Comparison of ENCODE assay signal across 24 mouse cellular contexts in genomic region chr6:135240361-135240760, GRCm38 (mm10). TPM values are rescaled to one million over a fixed set of nuclear protein-coding genes. Genes with fewer than 3 reads are reported as not detected.
DNase-seq lines count a peak whose midpoint lies in the region; ATAC-seq and TF ChIP-seq lines count a peak whose summit lies in the region.
"Had no signal": no experiment of that assay in that cellular context is flagged by ENCODE, and none has a peak within 500 bp of the region (broad histone marks: within the 10 kb centered on the region; RNA-seq: fewer than 3 reads in every experiment).

No protein-coding gene starts in this region.

- WGBS in midbrain, embryonic 11.5 days: 91% methylated on average over 8 of the region's 8 CpGs
- 98% methylated on average over 8 of the region's 8 CpGs for WGBS in midbrain, embryonic 14.5 days
- 67% methylated on average over 8 of the region's 8 CpGs for WGBS in liver, postnatal 0 days (ENCODE audit: insufficient replicate concordance)

- H3K4me2 ChIP-seq in midbrain, embryonic 11.5 days: no peak overlapping the region
- H3K4me2 ChIP-seq in midbrain, embryonic 14.5 days (ENCODE audit: low read length): no peak overlapping the region
- no peak overlapping the region for H3K4me2 ChIP-seq in liver, postnatal 0 days (ENCODE audit: low read depth, low read length)
- H3K4me2 ChIP-seq: hindbrain, embryonic 14.5 days had no signal

- TF ChIP-seq CTCF in liver, postnatal 0 days (IDR thresholded peaks at IDR 0.05; ENCODE audit: low read depth): no peak

- no peaks in the 10 kb centered on the region for H3K36me3 ChIP-seq in midbrain, embryonic 11.5 days (ENCODE audit: control insufficient read depth, insufficient read depth, low read length)
- H3K36me3 ChIP-seq in midbrain, embryonic 14.5 days (ENCODE audit: control insufficient read depth, insufficient read depth, low read length): peaks cover 10% of the 10 kb centered on the region
- peaks cover 4% of the 10 kb centered on the region; the same call in 1 of the 2 replicates for H3K36me3 ChIP-seq in liver, postnatal 0 days (replicated peaks; ENCODE audit: insufficient read depth, low read length)
- H3K36me3 ChIP-seq: forebrain, embryonic 10.5 days; heart, embryonic 15.5 days; hindbrain, embryonic 10.5 days had no signal

- no peaks in the 10 kb centered on the region for H3K9me3 ChIP-seq in midbrain, embryonic 11.5 days (ENCODE audit: control insufficient read depth, low read length)
- no peaks in the 10 kb centered on the region for H3K9me3 ChIP-seq in midbrain, embryonic 14.5 days (ENCODE audit: control insufficient read depth, low read length)
- no peaks in the 10 kb centered on the region for H3K9me3 ChIP-seq in liver, postnatal 0 days (ENCODE audit: low read length)
- H3K9me3 ChIP-seq: embryonic facial prominence, embryonic 10.5 days; forebrain, embryonic 10.5 days; heart, embryonic 15.5 days; hindbrain, embryonic 10.5 days had no signal

- H3K9ac ChIP-seq in midbrain, embryonic 11.5 days (ENCODE audit: low read length): no peak overlapping the region
- H3K9ac ChIP-seq in midbrain, embryonic 14.5 days (replicated peaks; ENCODE audit: low read length): no peak overlapping the region
- no peak overlapping the region for H3K9ac ChIP-seq in liver, postnatal 0 days (replicated peaks)
- H3K9ac ChIP-seq: heart, embryonic 15.5 days; hindbrain, embryonic 14.5 days had no signal

- no peak overlapping the region for H3K4me3 ChIP-seq in midbrain, embryonic 11.5 days (ENCODE audit: low read depth, low read length)
- no peak overlapping the region for H3K4me3 ChIP-seq in midbrain, embryonic 14.5 days (replicated peaks; ENCODE audit: low read depth, low read length)
- no peak overlapping the region for H3K4me3 ChIP-seq in liver, postnatal 0 days (ENCODE audit: low read depth, low read length)
- H3K4me3 ChIP-seq: embryonic facial prominence, embryonic 10.5 days; erythroblast, embryonic 14.5 days; forebrain, embryonic 10.5 days; gastrocnemius, adult 2 months; heart, embryonic 15.5 days; hindbrain, embryonic 10.5 days had no signal

- DNase-seq in midbrain, embryonic 11.5 days (ENCODE audit: low spot score, missing footprints): peak; percentile 17
- no peak for DNase-seq in midbrain, embryonic 14.5 days
- DNase-seq in liver, postnatal 0 days: no peak
- no peak for DNase-seq in adrenal gland, postnatal 10 days
- DNase-seq: adrenal gland, postnatal 25 days; cerebellum, adult 2 months; cerebellum, postnatal 36 days; gastrocnemius, adult 2 months; gastrocnemius, postnatal 25 days; heart, adult 11 months; heart, postnatal 14 days had no signal

- ATAC-seq in midbrain, embryonic 11.5 days (ENCODE audit: low FRiP score): no peak
- ATAC-seq in midbrain, embryonic 14.5 days (ENCODE audit: low FRiP score, low TSS enrichment): no peak
- peak; percentile 68 for ATAC-seq in granulocyte monocyte progenitor cell, adult 5-6 weeks (replicated peaks; ENCODE audit: poor library complexity, severe bottlenecking)
- peak; percentile 65 for ATAC-seq in megakaryocyte progenitor cell, adult 5-6 weeks (replicated peaks; ENCODE audit: poor library complexity)
- ATAC-seq in liver, postnatal 0 days: no peak
- ATAC-seq: activated CD4-positive, CD25-positive, alpha-beta regulatory T cell, adult 4 months; forebrain, embryonic 14.5 days; Patski had no signal

- TF ChIP-seq EP300 in liver, postnatal 0 days (IDR thresholded peaks at IDR 0.05; ENCODE audit: low read depth): no peak

- no peaks in the 10 kb centered on the region for H3K4me1 ChIP-seq in midbrain, embryonic 11.5 days (ENCODE audit: control insufficient read depth, insufficient read depth, low read length)
- H3K4me1 ChIP-seq in midbrain, embryonic 14.5 days (ENCODE audit: control insufficient read depth, insufficient read depth, low read length): peaks cover 2% of the 10 kb centered on the region; the same call in 1 of the 2 replicates
- H3K4me1 ChIP-seq in liver, postnatal 0 days (ENCODE audit: insufficient read depth): peaks cover 3% of the 10 kb centered on the region; the same call in 1 of the 2 replicates

- H3K27ac ChIP-seq in midbrain, embryonic 11.5 days (ENCODE audit: low read depth, low read length): no peak overlapping the region
- H3K27ac ChIP-seq in midbrain, embryonic 14.5 days (replicated peaks; ENCODE audit: low read depth, low read length): no peak overlapping the region
- no peak overlapping the region for H3K27ac ChIP-seq in liver, postnatal 0 days (ENCODE audit: low read depth)
- H3K27ac ChIP-seq: embryonic facial prominence, embryonic 10.5 days; forebrain, embryonic 10.5 days; gastrocnemius, adult 2 months; heart, embryonic 15.5 days; hindbrain, embryonic 10.5 days; hindbrain, embryonic 14.5 days had no signal

- no peaks in the 10 kb centered on the region for H3K27me3 ChIP-seq in midbrain, embryonic 11.5 days (ENCODE audit: control insufficient read depth, insufficient read depth, low read length)
- H3K27me3 ChIP-seq in midbrain, embryonic 14.5 days (ENCODE audit: control insufficient read depth, insufficient read depth, low read length): no peaks in the 10 kb centered on the region
- no peaks in the 10 kb centered on the region for H3K27me3 ChIP-seq in liver, postnatal 0 days (ENCODE audit: insufficient read depth, low read length)
- H3K27me3 ChIP-seq: CH12.LX; heart, embryonic 15.5 days; Patski had no signal

RNA-seq across cellular contexts. Expression of gene Gsg1, which starts 13.8 kb away (rescaled TPM):
- polyA plus RNA-seq in midbrain, embryonic 11.5 days (2014; fragmentation: Nextera tagmentation; extraction: Ambion mirVana): 0.16 and 0.48 TPM in 2 replicates
- polyA plus RNA-seq in midbrain, embryonic 14.5 days (2014; fragmentation: Nextera tagmentation; extraction: Ambion mirVana): 0.18 and 0.22 TPM in 2 replicates
- total RNA-seq in granulocyte monocyte progenitor cell, adult 5-6 weeks (2014; fragmentation: Nextera tagmentation): not detected in 2 replicates
- not detected in 2 replicates for total RNA-seq in granulocyte monocyte progenitor cell, adult 5-6 weeks (2017)
- total RNA-seq in megakaryocyte progenitor cell, adult 5-6 weeks (2015): not detected in 2 replicates
- total RNA-seq in megakaryocyte progenitor cell, adult 5-6 weeks (2017): not detected in 2 replicates
- 0.14 and 0.26 TPM in 2 replicates for polyA plus RNA-seq in liver, postnatal 0 days (2015; fragmentation: Nextera tagmentation; extraction: Ambion mirVana)
- total RNA-seq in adrenal gland, postnatal 10 days (2021): not detected
- total RNA-seq: adrenal gland, adult 18-20 months; adrenal gland, postnatal 25 days; CH12.LX; gastrocnemius, adult 2 months; gastrocnemius, postnatal 25 days had no signal
- polyA plus RNA-seq: activated CD4-positive, CD25-positive, alpha-beta regulatory T cell, adult 4 months; erythroblast, embryonic 14.5 days; forebrain, embryonic 10.5 days had no signal

RNA-seq across cellular contexts. Expression of gene Hebp1, which starts 42.5 kb away (rescaled TPM):
- polyA plus RNA-seq in midbrain, embryonic 11.5 days (2014; fragmentation: Nextera tagmentation; extraction: Ambion mirVana): 1.8 and 2.9 TPM in 2 replicates
- 3.5 and 8.0 TPM in 2 replicates for polyA plus RNA-seq in midbrain, embryonic 14.5 days (2014; fragmentation: Nextera tagmentation; extraction: Ambion mirVana)
- total RNA-seq in granulocyte monocyte progenitor cell, adult 5-6 weeks (2014; fragmentation: Nextera tagmentation): 3.1 and 10.8 TPM in 2 replicates
- total RNA-seq in granulocyte monocyte progenitor cell, adult 5-6 weeks (2017): 6.7 and 29.6 TPM in 2 replicates
- 12.9 and 15.0 TPM in 2 replicates for total RNA-seq in megakaryocyte progenitor cell, adult 5-6 weeks (2015)
- 20.0 and 21.2 TPM in 2 replicates for total RNA-seq in megakaryocyte progenitor cell, adult 5-6 weeks (2017)
- 94.2 and 108 TPM in 2 replicates for polyA plus RNA-seq in liver, postnatal 0 days (2015; fragmentation: Nextera tagmentation; extraction: Ambion mirVana)
- 10 to 100 TPM; 47.4 to 58.4 TPM for total RNA-seq in adrenal gland, postnatal 10 days (2021)
- total RNA-seq: CH12.LX had no signal

RNA-seq across cellular contexts. Expression of gene Fam234b, which starts 42.6 kb away (rescaled TPM):
- 29.3 and 33.0 TPM in 2 replicates for polyA plus RNA-seq in midbrain, embryonic 11.5 days (2014; fragmentation: Nextera tagmentation; extraction: Ambion mirVana)
- polyA plus RNA-seq in midbrain, embryonic 14.5 days (2014; fragmentation: Nextera tagmentation; extraction: Ambion mirVana): 122 and 133 TPM in 2 replicates
- 1.7 and 4.4 TPM in 2 replicates for total RNA-seq in granulocyte monocyte progenitor cell, adult 5-6 weeks (2014; fragmentation: Nextera tagmentation)
- 2.3 and 2.5 TPM in 2 replicates for total RNA-seq in granulocyte monocyte progenitor cell, adult 5-6 weeks (2017)
- total RNA-seq in megakaryocyte progenitor cell, adult 5-6 weeks (2015): 5.9 and 6.5 TPM in 2 replicates
- total RNA-seq in megakaryocyte progenitor cell, adult 5-6 weeks (2017): 5.4 and 6.8 TPM in 2 replicates
- polyA plus RNA-seq in liver, postnatal 0 days (2015; fragmentation: Nextera tagmentation; extraction: Ambion mirVana): 15.4 and 17.1 TPM in 2 replicates
- 10 to 100 TPM; 25.9 to 29.4 TPM for total RNA-seq in adrenal gland, postnatal 10 days (2021)

Comparison
In these comparisons a context has a peak if more than half of its experiments do, and no peak if none do; other contexts are left out.
1. ATAC-seq: peak in granulocyte monocyte progenitor cell, adult 5-6 weeks (single experiment) and megakaryocyte progenitor cell, adult 5-6 weeks (single experiment); none in midbrain, embryonic 11.5 days (single experiment), midbrain, embryonic 14.5 days (single experiment) and liver, postnatal 0 days (single experiment).